In the genomic region with DNA sequence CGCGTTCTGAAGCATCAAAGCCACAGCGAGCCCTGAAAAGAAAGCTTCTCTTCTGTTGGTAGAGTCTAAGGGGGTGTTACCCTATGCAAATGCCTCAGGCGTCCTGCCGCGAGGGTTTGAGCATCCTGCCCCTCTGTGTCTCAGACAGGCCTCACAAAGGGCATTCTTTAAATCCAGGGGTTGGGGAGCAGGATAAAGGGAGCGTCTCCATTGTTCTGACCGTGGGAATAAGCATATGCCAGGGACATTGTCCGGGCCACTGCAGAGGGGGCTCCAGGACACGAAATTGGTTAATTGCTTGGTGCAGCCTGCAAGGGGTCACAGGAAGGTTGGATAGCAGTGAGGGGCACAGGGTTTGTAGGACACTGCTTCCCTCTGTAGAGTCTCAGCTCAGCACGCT, we compare ENCODE assay signal across 8 mouse cellular contexts.
DNase-seq lines count a peak whose midpoint lies in the region; ATAC-seq and TF ChIP-seq lines count a peak whose summit lies in the region.

No protein-coding gene starts in this region.

- peak; percentile 24 for DNase-seq in thymus, postnatal 14 days
- DNase-seq in thymus, adult 2 months: no peak
- peak; percentile 32 for DNase-seq in forebrain, postnatal 0 days
- no peak for DNase-seq in frontal cortex, postnatal 10 days (ENCODE audit: low spot score in 2 of 2)
- no peak for DNase-seq in cerebellum, adult 11 months
- no peak for DNase-seq in urinary bladder, postnatal 10 days (ENCODE audit: low spot score)

- no peak for TF ChIP-seq CTCF in thymus, adult 2 months (IDR thresholded peaks at IDR 0.05; ENCODE audit: borderline replicate concordance, control insufficient read depth, extremely low read depth, insufficient read depth, low read length, poor library complexity)
- no peak for TF ChIP-seq CTCF in forebrain, postnatal 0 days (IDR thresholded peaks at IDR 0.05; ENCODE audit: low read depth)

- H3K9me3 ChIP-seq in forebrain, postnatal 0 days (ENCODE audit: low read length): no peaks in the 10 kb centered on the region

- H3K36me3 ChIP-seq in thymus, adult 2 months (ENCODE audit: control insufficient read depth, insufficient read depth, low read length): no peaks in the 10 kb centered on the region
- H3K36me3 ChIP-seq in forebrain, postnatal 0 days (ENCODE audit: insufficient read depth): no peaks in the 10 kb centered on the region

- no peak overlapping the region for H3K27ac ChIP-seq in thymus, adult 2 months (ENCODE audit: control insufficient read depth, insufficient read depth, low read length)
- no peak overlapping the region for H3K27ac ChIP-seq in forebrain, postnatal 0 days (ENCODE audit: low read depth, low read length)

- no peaks in the 10 kb centered on the region for H3K4me1 ChIP-seq in thymus, adult 2 months (replicated peaks; ENCODE audit: control insufficient read depth, insufficient read depth, low read length)
- H3K4me1 ChIP-seq in forebrain, postnatal 0 days (ENCODE audit: insufficient read depth): peaks cover 9% of the 10 kb centered on the region

- H3K27me3 ChIP-seq in thymus, adult 2 months (ENCODE audit: control insufficient read depth, insufficient read depth, low read length): no peaks in the 10 kb centered on the region
- no peaks in the 10 kb centered on the region for H3K27me3 ChIP-seq in forebrain, postnatal 0 days (ENCODE audit: insufficient read depth, low read length)

- TF ChIP-seq POLR2A in thymus, adult 2 months (IDR thresholded peaks at IDR 0.05; ENCODE audit: control insufficient read depth, extremely low read depth, insufficient read depth, low read length, poor library complexity): no peak

- no peak overlapping the region for H3K4me3 ChIP-seq in thymus, adult 2 months (ENCODE audit: control insufficient read depth, insufficient read depth, low read length)
- H3K4me3 ChIP-seq in forebrain, postnatal 0 days (ENCODE audit: low read depth, low read length): no peak overlapping the region

- ATAC-seq in forebrain, postnatal 0 days: peak; percentile 34; the same call in 1 of the 2 replicates
- 0 out of 2 replicates have a peak, but pooled peaks have one; percentile 15 for ATAC-seq in megakaryocyte, adult 5-6 weeks (ENCODE audit: poor library complexity, severe bottlenecking)
- ATAC-seq in granulocyte monocyte progenitor cell, adult 5-6 weeks (replicated peaks; ENCODE audit: poor library complexity, severe bottlenecking): no peak

- H3K4me2 ChIP-seq in forebrain, postnatal 0 days (ENCODE audit: low read depth): peak overlapping the region; percentile 31

- 0 out of 2 replicates have a peak overlapping the region, but pooled peaks have one; percentile 26 for H3K9ac ChIP-seq in forebrain, postnatal 0 days

- WGBS in thymus, adult 2 months: 25% methylated on average over 11 of the region's 11 CpGs
- WGBS in forebrain, postnatal 0 days: 4% methylated on average over 11 of the region's 11 CpGs

Comparison
In these comparisons a context has a peak if more than half of its experiments do, and no peak if none do; other contexts are left out.
1. DNase-seq: peak in thymus, postnatal 14 days (single experiment) and forebrain, postnatal 0 days (single experiment); none in thymus, adult 2 months (single experiment), frontal cortex, postnatal 10 days (0 of 2), cerebellum, adult 11 months (single experiment) and urinary bladder, postnatal 10 days (single experiment).